ENCODE assay signal across 14 mouse cellular contexts in the genomic region with DNA sequence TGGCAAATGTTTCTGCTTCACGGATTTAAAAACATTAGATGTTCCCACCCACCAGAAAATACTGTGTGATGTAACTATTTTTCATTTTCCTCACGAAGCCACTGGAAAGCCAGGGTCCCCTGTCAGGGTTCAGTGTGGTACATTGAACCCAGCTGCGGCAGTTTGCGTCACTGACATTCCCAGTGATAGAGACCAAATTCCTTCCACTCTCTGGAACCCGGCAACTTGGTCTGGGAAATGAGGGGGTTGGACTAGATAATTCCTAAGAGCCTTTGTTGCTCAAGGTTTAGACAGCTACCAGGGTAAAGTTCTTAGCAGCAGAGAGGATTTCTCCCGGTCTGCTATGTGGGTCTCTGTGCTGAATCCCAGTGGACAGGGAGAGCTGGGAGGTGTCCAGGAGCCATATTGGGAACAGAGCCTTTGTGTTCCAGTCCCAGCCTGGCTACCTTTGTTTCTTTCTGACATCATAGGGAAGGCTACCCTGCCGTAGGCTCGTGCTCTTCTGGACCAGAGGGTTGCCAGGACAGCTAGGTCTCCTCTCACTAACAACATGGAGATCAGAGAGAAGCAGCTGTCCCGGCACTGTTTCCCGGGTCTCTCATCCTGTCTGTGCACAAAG.
A peak's percentile ranks its signal among the peaks of the same experiment; 100 is the strongest.
DNase-seq lines count a peak whose midpoint lies in the region; ATAC-seq lines count a peak whose summit lies in the region.
"Had no signal": no experiment of that assay in that cellular context is flagged by ENCODE, and none has a peak within 500 bp of the region (broad histone marks: within the 10 kb centered on the region; RNA-seq: fewer than 3 reads in every experiment).

No protein-coding gene starts in this region.

- H3K27me3 ChIP-seq in heart, embryonic 12.5 days (replicated peaks): no peaks in the 10 kb centered on the region
- H3K27me3 ChIP-seq in hindbrain, embryonic 12.5 days: no peaks in the 10 kb centered on the region
- H3K27me3 ChIP-seq in midbrain, embryonic 15.5 days (replicated peaks): no peaks in the 10 kb centered on the region
- no peaks in the 10 kb centered on the region for H3K27me3 ChIP-seq in forebrain, embryonic 15.5 days
- H3K27me3 ChIP-seq: liver, embryonic 12.5 days had no signal

- no peaks in the 10 kb centered on the region for H3K9me3 ChIP-seq in heart, embryonic 12.5 days (replicated peaks)
- no peaks in the 10 kb centered on the region for H3K9me3 ChIP-seq in hindbrain, embryonic 12.5 days (replicated peaks)
- no peaks in the 10 kb centered on the region for H3K9me3 ChIP-seq in midbrain, embryonic 15.5 days
- no peaks in the 10 kb centered on the region for H3K9me3 ChIP-seq in forebrain, embryonic 15.5 days
- H3K9me3 ChIP-seq: liver, embryonic 12.5 days had no signal

- no peak overlapping the region for H3K9ac ChIP-seq in heart, embryonic 12.5 days
- H3K9ac ChIP-seq in hindbrain, embryonic 12.5 days: no peak overlapping the region
- H3K9ac ChIP-seq in midbrain, embryonic 15.5 days: no peak overlapping the region
- H3K9ac ChIP-seq in forebrain, embryonic 15.5 days (replicated peaks): no peak overlapping the region
- H3K9ac ChIP-seq: liver, embryonic 12.5 days had no signal

- WGBS in heart, embryonic 12.5 days: 50% methylated on average over 10 of the region's 10 CpGs
- WGBS in hindbrain, embryonic 12.5 days: 56% methylated on average over 10 of the region's 10 CpGs
- 47% methylated on average over 10 of the region's 10 CpGs for WGBS in midbrain, embryonic 15.5 days
- WGBS in forebrain, embryonic 15.5 days: 66% methylated on average over 10 of the region's 10 CpGs

- H3K4me3 ChIP-seq in heart, embryonic 12.5 days: no peak overlapping the region
- no peak overlapping the region for H3K4me3 ChIP-seq in hindbrain, embryonic 12.5 days
- H3K4me3 ChIP-seq in midbrain, embryonic 15.5 days: no peak overlapping the region
- H3K4me3 ChIP-seq in forebrain, embryonic 15.5 days: no peak overlapping the region
- H3K4me3 ChIP-seq: liver, embryonic 12.5 days had no signal

- 0 out of 2 replicates have a peak, but pooled peaks cover 6% of the 10 kb centered on the region for H3K4me1 ChIP-seq in heart, embryonic 12.5 days (replicated peaks)
- H3K4me1 ChIP-seq in hindbrain, embryonic 12.5 days: peaks cover 4% of the 10 kb centered on the region; the same call in 1 of the 2 replicates
- no peaks in the 10 kb centered on the region for H3K4me1 ChIP-seq in midbrain, embryonic 15.5 days
- H3K4me1 ChIP-seq in forebrain, embryonic 15.5 days: no peaks in the 10 kb centered on the region
- H3K4me1 ChIP-seq: liver, embryonic 12.5 days had no signal

- no peaks in the 10 kb centered on the region for H3K36me3 ChIP-seq in heart, embryonic 12.5 days
- H3K36me3 ChIP-seq in hindbrain, embryonic 12.5 days: no peaks in the 10 kb centered on the region
- no peaks in the 10 kb centered on the region for H3K36me3 ChIP-seq in midbrain, embryonic 15.5 days (replicated peaks)
- no peaks in the 10 kb centered on the region for H3K36me3 ChIP-seq in forebrain, embryonic 15.5 days
- H3K36me3 ChIP-seq: liver, embryonic 12.5 days had no signal

- H3K27ac ChIP-seq in heart, embryonic 12.5 days (ENCODE audit: poor library complexity, severe bottlenecking): no peak overlapping the region
- no peak overlapping the region for H3K27ac ChIP-seq in hindbrain, embryonic 12.5 days
- H3K27ac ChIP-seq in midbrain, embryonic 15.5 days: no peak overlapping the region
- H3K27ac ChIP-seq in forebrain, embryonic 15.5 days (replicated peaks): no peak overlapping the region
- H3K27ac ChIP-seq: liver, embryonic 12.5 days had no signal

- DNase-seq in lung, postnatal 4 days: peak; percentile 8 to 41
- DNase-seq in lung, postnatal 14 days: no peak
- no peak for DNase-seq in layer of hippocampus, adult 11-12 months (ENCODE audit: low spot score)
- DNase-seq in adrenal gland, adult 8-10 months: no peak
- DNase-seq: cerebellum, adult 2 months; left cerebral cortex, postnatal 4 days; spleen, adult 18-20 months; thymus, postnatal 4 days had no signal

- no peak for ATAC-seq in heart, embryonic 12.5 days (ENCODE audit: insufficient number of reproducible peaks, low FRiP score)
- ATAC-seq in hindbrain, embryonic 12.5 days (ENCODE audit: low FRiP score): 0 out of 2 replicates have a peak, but pooled peaks have one; percentile 32
- peak; percentile 56; the same call in 1 of the 2 replicates for ATAC-seq in midbrain, embryonic 15.5 days (replicated peaks)
- ATAC-seq in forebrain, embryonic 15.5 days (replicated peaks): no peak
- ATAC-seq: CD4-positive, CD25-positive, alpha-beta regulatory T cell, adult 4 months; liver, embryonic 12.5 days had no signal

- peak overlapping the region; percentile 4; the same call in 1 of the 2 replicates for H3K4me2 ChIP-seq in heart, embryonic 12.5 days
- no peak overlapping the region for H3K4me2 ChIP-seq in hindbrain, embryonic 12.5 days (replicated peaks)
- 0 out of 2 replicates have a peak overlapping the region, but pooled peaks have one; percentile 0 for H3K4me2 ChIP-seq in midbrain, embryonic 15.5 days
- H3K4me2 ChIP-seq in forebrain, embryonic 15.5 days (replicated peaks): no peak overlapping the region
- H3K4me2 ChIP-seq: liver, embryonic 12.5 days had no signal

Comparison
In these comparisons a context has a peak if more than half of its experiments do, and no peak if none do; other contexts are left out.
1. DNase-seq: peak in lung, postnatal 4 days (2 of 2); none in lung, postnatal 14 days (single experiment), layer of hippocampus, adult 11-12 months (single experiment) and adrenal gland, adult 8-10 months (single experiment).
2. ATAC-seq: peak in hindbrain, embryonic 12.5 days (single experiment) and midbrain, embryonic 15.5 days (single experiment); none in heart, embryonic 12.5 days (single experiment) and forebrain, embryonic 15.5 days (single experiment).
3. H3K4me2 ChIP-seq: peak in heart, embryonic 12.5 days (single experiment) and midbrain, embryonic 15.5 days (single experiment); none in hindbrain, embryonic 12.5 days (single experiment) and forebrain, embryonic 15.5 days (single experiment).